Mouse (Mus musculus): ENCODE data around the gene Rbfox3.

- TF ChIP-seq CTCF (conservative IDR thresholded peaks at IDR 0.05; ENCODE audit: low read length), result no peak
- TF ChIP-seq POU5F1 (IDR thresholded peaks at IDR 0.05; ENCODE audit: borderline replicate concordance, low read length), result no peak
Observed at GRCm38 (mm10) chr11:118481231-118481630, 430.2 kb downstream of the Rbfox3 start.
